Mouse (Mus musculus): ENCODE measurements around the gene Fam129b.

The Fam129b gene

GRCm38 (mm10) chr2:32965511-32966183 lies 89.7 kb downstream of the Fam129b start:
- in situ Hi-C loops (cut with MboI, MseI) = no loop called here

- in situ Hi-C loops (cut with MboI, MseI) = no loop called here
Observed at GRCm38 (mm10) chr2:32966184-32966688, 90.3 kb downstream of the Fam129b start.

GRCm38 (mm10) chr2:32966689-32967631 lies 91.0 kb downstream of the Fam129b start:
- in situ Hi-C loops (cut with MboI, MseI) = no loop called here

- in situ Hi-C loops (cut with MboI, MseI) = no loop called here
Observed at GRCm38 (mm10) chr2:32968024-32968614, 92.2 kb downstream of the Fam129b start.

GRCm38 (mm10) chr2:32969326-32969725 lies 93.4 kb downstream of the Fam129b start:
- in situ Hi-C loops (cut with MboI, MseI) = no loop called here

GRCm38 (mm10) chr2:32971235-32971634 lies 95.3 kb downstream of the Fam129b start:
- in situ Hi-C loops (cut with MboI, MseI) = no loop called here

GRCm38 (mm10) chr2:32974216-32974615 lies 98.3 kb downstream of the Fam129b start:
- in situ Hi-C loops (cut with MboI, MseI) = no loop called here

All from T-helper 1 cell (primary cell).